Mouse (Mus musculus): Measurements from ENCODE around the gene Ftsj3. TPM values are rescaled to one million over a fixed set of nuclear protein-coding genes. Genes with fewer than 3 reads are reported as not detected.
"Not testable (repeated sequence)": the region's sequence is repeated elsewhere in the genome, so short reads cannot be mapped to it uniquely, and the experiment has no call there.

Ftsj3 gene
- polyA plus RNA-seq, 1 experiment from 2014 or later: 35.3 TPM

- Histone ChIP-seq H3K9ac (0 out of 2 replicates have a peak overlapping the region, but pooled peaks have one; percentile 38), H3K27ac (replicated peaks) (peak overlapping the region; percentile 90), H3K27me3 (no peaks in the 10 kb centered on the region), H3K4me1 (replicated peaks) (peaks cover 55% of the 10 kb centered on the region), H3K4me3 (no peak overlapping the region), H3K9me3 (no peaks in the 10 kb centered on the region), H3K4me2 (peak overlapping the region; percentile 45), H3K36me3 (peaks cover 50% of the 10 kb centered on the region)
- ATAC-seq (ENCODE audit: low read depth): no peak
- 56% methylated on average over 14 of the region's 15 CpGs for WGBS
These were observed 11.5 kb upstream of the Ftsj3 start for GRCm38 (mm10) chr11:106267311-106267852.

GRCm38 (mm10) chr11:106266431-106266830 is 10.6 kb upstream of the Ftsj3 start:
- Histone ChIP-seq H3K36me3 (peaks cover 60% of the 10 kb centered on the region), H3K4me2 (0 out of 2 replicates have a peak overlapping the region, but pooled peaks have one; percentile 45), H3K27ac (replicated peaks) (no peak overlapping the region), H3K9me3 (no peaks in the 10 kb centered on the region), H3K9ac (no peak overlapping the region), H3K4me3 (no peak overlapping the region), H3K27me3 (no peaks in the 10 kb centered on the region), H3K4me1 (replicated peaks) (peaks cover 49% of the 10 kb centered on the region)
- 95% methylated on average over 10 of the region's 10 CpGs for WGBS
- ATAC-seq (ENCODE audit: low read depth): no peak

GRCm38 (mm10) chr11:106265570-106265969 is 9.7 kb upstream of the Ftsj3 start:
- Histone ChIP-seq H3K27ac (replicated peaks) (no peak overlapping the region), H3K27me3 (no peaks in the 10 kb centered on the region), H3K4me3 (no peak overlapping the region), H3K9me3 (no peaks in the 10 kb centered on the region), H3K9ac (no peak overlapping the region), H3K36me3 (peaks cover 68% of the 10 kb centered on the region), H3K4me2 (no peak overlapping the region), H3K4me1 (replicated peaks) (peaks cover 40% of the 10 kb centered on the region)
- WGBS: 94% methylated on average over 4 of the region's 4 CpGs
- ATAC-seq (ENCODE audit: low read depth): no peak

- no peak overlapping the region for H3K4me2 ChIP-seq
- H3K9ac ChIP-seq: no peak overlapping the region
- no peaks in the 10 kb centered on the region for H3K9me3 ChIP-seq
- peaks cover 34% of the 10 kb centered on the region for H3K4me1 ChIP-seq (replicated peaks)
- H3K27me3 ChIP-seq: no peaks in the 10 kb centered on the region
- no peak overlapping the region for H3K4me3 ChIP-seq
- 93% methylated on average over 15 of the region's 15 CpGs for WGBS
- ATAC-seq (ENCODE audit: low read depth): no peak
- H3K36me3 ChIP-seq: peaks cover 70% of the 10 kb centered on the region
- no peak overlapping the region for H3K27ac ChIP-seq (replicated peaks)
These were observed 9.1 kb upstream of the Ftsj3 start for GRCm38 (mm10) chr11:106264988-106265387.

GRCm38 (mm10) chr11:106263963-106264362 is 8.1 kb upstream of the Ftsj3 start:
- Histone ChIP-seq H3K4me3 (no peak overlapping the region), H3K9me3 (no peaks in the 10 kb centered on the region), H3K27me3 (no peaks in the 10 kb centered on the region), H3K4me1 (replicated peaks) (peaks cover 26% of the 10 kb centered on the region), H3K4me2 (no peak overlapping the region), H3K36me3 (peaks cover 80% of the 10 kb centered on the region), H3K9ac (no peak overlapping the region), H3K27ac (replicated peaks) (no peak overlapping the region)
- 95% methylated on average over 9 of the region's 9 CpGs for WGBS
- no peak for ATAC-seq (ENCODE audit: low read depth)

GRCm38 (mm10) chr11:106260826-106261450 is 5.1 kb upstream of the Ftsj3 start:
- ATAC-seq (ENCODE audit: low read depth): no peak
- H3K9me3 ChIP-seq: no peaks in the 10 kb centered on the region
- peaks cover 22% of the 10 kb centered on the region for H3K4me1 ChIP-seq (replicated peaks)
- WGBS: 87% methylated on average over 14 of the region's 14 CpGs
- H3K4me2 ChIP-seq: no peak overlapping the region
- no peaks in the 10 kb centered on the region for H3K27me3 ChIP-seq
- no peak overlapping the region for H3K9ac ChIP-seq
- peaks cover 74% of the 10 kb centered on the region for H3K36me3 ChIP-seq
- no peak overlapping the region for H3K4me3 ChIP-seq
- no peak overlapping the region for H3K27ac ChIP-seq (replicated peaks)

GRCm38 (mm10) chr11:106256775-106257174 is 896 bp upstream of the Ftsj3 start:
- peaks cover 56% of the 10 kb centered on the region for H3K36me3 ChIP-seq
- H3K4me3 ChIP-seq: peak overlapping the region; percentile 86
- no peak for ATAC-seq (ENCODE audit: low read depth)
- peak overlapping the region; percentile 93 for H3K9ac ChIP-seq
- peak overlapping the region; percentile 99 for H3K4me2 ChIP-seq
- no peak overlapping the region for H3K27ac ChIP-seq (replicated peaks)
- peaks cover 32% of the 10 kb centered on the region for H3K4me1 ChIP-seq (replicated peaks)
- no peaks in the 10 kb centered on the region for H3K27me3 ChIP-seq
- WGBS: 71% methylated on average over 5 of the region's 5 CpGs
- no peaks in the 10 kb centered on the region for H3K9me3 ChIP-seq

- H3K9me3 ChIP-seq: no peaks in the 10 kb centered on the region
- no peak overlapping the region for H3K27ac ChIP-seq (replicated peaks)
- 3% methylated on average over 22 of the region's 22 CpGs for WGBS
- no peak for ATAC-seq (ENCODE audit: low read depth)
- H3K36me3 ChIP-seq: peaks cover 58% of the 10 kb centered on the region
- H3K27me3 ChIP-seq: no peaks in the 10 kb centered on the region
- H3K4me1 ChIP-seq (replicated peaks): peaks cover 32% of the 10 kb centered on the region
- peak overlapping the region; percentile 99 for H3K4me2 ChIP-seq
- H3K9ac ChIP-seq: peak overlapping the region; percentile 93
- peak overlapping the region; percentile 86 for H3K4me3 ChIP-seq
These were observed 705 bp downstream of the Ftsj3 start for GRCm38 (mm10) chr11:106255174-106255573.

GRCm38 (mm10) chr11:106254767-106255166 is 1.1 kb downstream of the Ftsj3 start:
- WGBS: 20% methylated on average over 2 of the region's 2 CpGs

GRCm38 (mm10) chr11:106249326-106249725 is 6.6 kb downstream of the Ftsj3 start:
- 91% methylated on average over 7 of the region's 7 CpGs for WGBS
- ATAC-seq (ENCODE audit: low read depth): no peak

More at GRCm38 (mm10) chr11:106254767-106255166, 1.1 kb downstream of the Ftsj3 start:
- Histone ChIP-seq H3K4me1 (replicated peaks) (peaks cover 32% of the 10 kb centered on the region), H3K9ac (peak overlapping the region; percentile 93), H3K27me3 (no peaks in the 10 kb centered on the region), H3K4me3 (peak overlapping the region; percentile 86), H3K9me3 (no peaks in the 10 kb centered on the region), H3K27ac (replicated peaks) (no peak overlapping the region), H3K4me2 (peak overlapping the region; percentile 99), H3K36me3 (peaks cover 61% of the 10 kb centered on the region)
- no peak for ATAC-seq (ENCODE audit: low read depth)

GRCm38 (mm10) chr11:106246834-106247233 is 9.0 kb downstream of the Ftsj3 start:
- no peak overlapping the region for H3K9ac ChIP-seq
- no peak overlapping the region for H3K4me2 ChIP-seq
- H3K9me3 ChIP-seq: no peaks in the 10 kb centered on the region
- H3K4me1 ChIP-seq (replicated peaks): no peaks in the 10 kb centered on the region
- ATAC-seq (ENCODE audit: low read depth): no peak
- 93% methylated on average over 1 of the region's 1 CpGs for WGBS
- no peaks in the 10 kb centered on the region for H3K27me3 ChIP-seq
- no peak overlapping the region for H3K27ac ChIP-seq (replicated peaks)
- H3K36me3 ChIP-seq: peaks cover 99% of the 10 kb centered on the region
- no peak overlapping the region for H3K4me3 ChIP-seq

More at GRCm38 (mm10) chr11:106249326-106249725, 6.6 kb downstream of the Ftsj3 start:
- Histone ChIP-seq H3K9ac (no peak overlapping the region), H3K9me3 (no peaks in the 10 kb centered on the region), H3K4me3 (no peak overlapping the region), H3K4me2 (no peak overlapping the region), H3K27ac (replicated peaks) (no peak overlapping the region), H3K27me3 (no peaks in the 10 kb centered on the region), H3K4me1 (replicated peaks) (peaks cover under 1% of the 10 kb centered on the region; the same call in 1 of the 2 replicates), H3K36me3 (peaks cover 99% of the 10 kb centered on the region)

- not testable (repeated sequence) for H3K4me1 ChIP-seq (replicated peaks); H3K4me3 ChIP-seq; H3K27ac ChIP-seq (replicated peaks); H3K4me2 ChIP-seq; H3K27me3 ChIP-seq; H3K9me3 ChIP-seq; H3K9ac ChIP-seq; ATAC-seq (ENCODE audit: low read depth)
- WGBS: 80% methylated on average over 8 of the region's 8 CpGs
- H3K36me3 ChIP-seq: peaks cover 83% of the 10 kb centered on the region
These were observed 21.9 kb downstream of the Ftsj3 start for GRCm38 (mm10) chr11:106233978-106234377.

All from neural tube, embryonic 13.5 days (tissue).